Mouse (Mus musculus) limb, embryonic 13.5 days (tissue): ENCODE results near the gene Ccdc154. TPM values are rescaled to one million over a fixed set of nuclear protein-coding genes. Genes with fewer than 3 reads are reported as not detected.

Experiments used
- polyA plus RNA-seq: library from polyadenylated mRNA; unstranded; fragments of >200 nt; fragmentation: Nextera tagmentation; extraction: Ambion mirVana; gene quantifications from 2 replicates; pipeline ENCODE4 v1.2.1, GENCODE M21; 2015

Gene Ccdc154
- polyA plus RNA-seq, 1 experiment from 2014 or later, result not detected

Other genes starting within 250 kb of the Ccdc154 start
- gene Mapk8ip3, start 225.5 kb upstream of the Ccdc154 start, polyA plus RNA-seq, result 42.7 and 45.2 TPM in 2 replicates
- 224 and 236 TPM in 2 replicates for gene Jpt2, start 201.8 kb upstream of the Ccdc154 start, polyA plus RNA-seq
- gene Cramp1l, start 146.7 kb upstream of the Ccdc154 start, polyA plus RNA-seq, result 7.4 and 8.4 TPM in 2 replicates
- 18.7 and 22.5 TPM in 2 replicates for gene Ift140, start 146.4 kb upstream of the Ccdc154 start, polyA plus RNA-seq
- 14.1 and 15.4 TPM in 2 replicates for gene Tmem204, start 78.9 kb upstream of the Ccdc154 start, polyA plus RNA-seq
- gene Telo2, start 46.5 kb upstream of the Ccdc154 start, polyA plus RNA-seq, result 47.6 and 54.3 TPM in 2 replicates
- gene Ptx4, start 41.7 kb upstream of the Ccdc154 start, polyA plus RNA-seq, result 1.3 and 1.7 TPM in 2 replicates
- gene Clcn7, start 29.1 kb upstream of the Ccdc154 start, polyA plus RNA-seq, result 26.5 and 27.2 TPM in 2 replicates
- not detected in 2 replicates for gene Gm38655, start 13.0 kb downstream of the Ccdc154 start, polyA plus RNA-seq
- gene BC003965, start 22.1 kb downstream of the Ccdc154 start, polyA plus RNA-seq, result 34.2 and 34.5 TPM in 2 replicates
- 9.7 and 11.4 TPM in 2 replicates for gene Unkl, start 25.9 kb downstream of the Ccdc154 start, polyA plus RNA-seq
- gene Gnptg, start 77.7 kb downstream of the Ccdc154 start, polyA plus RNA-seq, result 34.9 and 35.5 TPM in 2 replicates
- gene Tsr3, start 77.7 kb downstream of the Ccdc154 start, polyA plus RNA-seq, result 57.0 and 59.4 TPM in 2 replicates
- gene Baiap3, start 93.9 kb downstream of the Ccdc154 start, polyA plus RNA-seq, result 1.1 and 1.7 TPM in 2 replicates
- 679 and 685 TPM in 2 replicates for gene Ube2i, start 112.2 kb downstream of the Ccdc154 start, polyA plus RNA-seq
- 0.70 and 0.78 TPM in 2 replicates for gene Prss34, start 135.9 kb downstream of the Ccdc154 start, polyA plus RNA-seq
- not detected in 2 replicates for gene Prss28, start 146.2 kb downstream of the Ccdc154 start, polyA plus RNA-seq
- gene Prss29, start 156.2 kb downstream of the Ccdc154 start, polyA plus RNA-seq, result not detected in 2 replicates
- gene Tpsab1, start 183.1 kb downstream of the Ccdc154 start, polyA plus RNA-seq, result 0.08 and 0.09 TPM in 2 replicates
- gene Tpsb2, start 203.8 kb downstream of the Ccdc154 start, polyA plus RNA-seq, result 1.1 and 2.1 TPM in 2 replicates
- 1.8 and 3.3 TPM in 2 replicates for gene Tpsg1, start 206.8 kb downstream of the Ccdc154 start, polyA plus RNA-seq